Mouse (Mus musculus) skeletal muscle tissue, adult 2 months (tissue): ENCODE measurements around the gene Ctcf.

ENCODE experiments used
- DNase-seq: peaks from one replicate; pipeline ENCODE4 v3.0.0-alpha.2; 2012; ENCODE audit warnings: low read depth, low spot score

Ctcf gene

GRCm38 (mm10) chr8:105648929-105649328, 12.6 kb downstream of the Ctcf start:
- DNase-seq = no peak

- DNase-seq = no peak
These were observed 21.3 kb downstream of the Ctcf start for GRCm38 (mm10) chr8:105657641-105658040.

- DNase-seq = peak; percentile 13
These were observed 24.8 kb downstream of the Ctcf start for GRCm38 (mm10) chr8:105661167-105661566.

- no peak for DNase-seq
These were observed 41.5 kb downstream of the Ctcf start for GRCm38 (mm10) chr8:105677891-105678290.

- no peak for DNase-seq
These were observed 49.0 kb downstream of the Ctcf start for GRCm38 (mm10) chr8:105685325-105685724.

GRCm38 (mm10) chr8:105685796-105686308, 49.5 kb downstream of the Ctcf start, which contains the start of gene Carmil2:
Gene Carmil2 (plus strand): TSS chr8:105686274.
- DNase-seq = no peak

- no peak for DNase-seq
These were observed 50.2 kb downstream of the Ctcf start for GRCm38 (mm10) chr8:105686551-105686950.

GRCm38 (mm10) chr8:105687512-105687911, 51.1 kb downstream of the Ctcf start:
- no peak for DNase-seq

GRCm38 (mm10) chr8:105688242-105688752, 51.9 kb downstream of the Ctcf start:
- DNase-seq = no peak

GRCm38 (mm10) chr8:105689256-105689982, 53.1 kb downstream of the Ctcf start:
- no peak for DNase-seq

- DNase-seq = no peak
These were observed 53.6 kb downstream of the Ctcf start for GRCm38 (mm10) chr8:105689983-105690360.

- no peak for DNase-seq
These were observed 54.6 kb downstream of the Ctcf start for GRCm38 (mm10) chr8:105690978-105691377.

- DNase-seq = no peak
These were observed 56.2 kb downstream of the Ctcf start for GRCm38 (mm10) chr8:105692449-105693182.

- no peak for DNase-seq
These were observed 57.3 kb downstream of the Ctcf start for GRCm38 (mm10) chr8:105693648-105694047.

GRCm38 (mm10) chr8:105694051-105694799, 57.9 kb downstream of the Ctcf start:
- DNase-seq = no peak

- no peak for DNase-seq
These were observed 58.9 kb downstream of the Ctcf start for GRCm38 (mm10) chr8:105695080-105695780.

GRCm38 (mm10) chr8:105697196-105697780, 60.9 kb downstream of the Ctcf start:
- DNase-seq = no peak

GRCm38 (mm10) chr8:105698734-105699133, 62.4 kb downstream of the Ctcf start:
- DNase-seq = no peak

- DNase-seq = no peak
These were observed 63.3 kb downstream of the Ctcf start for GRCm38 (mm10) chr8:105699488-105700215.

- peak; percentile 39 for DNase-seq
These were observed 64.2 kb downstream of the Ctcf start for GRCm38 (mm10) chr8:105700566-105700965.
